Mouse (Mus musculus) adrenal gland, adult 10 weeks (tissue): ENCODE data around the gene Rnaseh2c. TPM values are rescaled to one million over a fixed set of nuclear protein-coding genes. Genes with fewer than 3 reads are reported as not detected.

Source experiments
- polyA plus RNA-seq: library from polyadenylated mRNA; stranded (reverse); fragments of 350-450 nt; fragmentation: Illumina TruSeq; extraction: RNeasy Lipid Tissue Mini Kit (QIAGEN cat#74804); gene quantifications from one replicate; pipeline ENCODE4 v1.2.3, GENCODE M21; 2014; ENCODE audit warnings: low read depth, low replicate concordance

Gene Rnaseh2c
- polyA plus RNA-seq, result 1.9 TPM

DNA sequence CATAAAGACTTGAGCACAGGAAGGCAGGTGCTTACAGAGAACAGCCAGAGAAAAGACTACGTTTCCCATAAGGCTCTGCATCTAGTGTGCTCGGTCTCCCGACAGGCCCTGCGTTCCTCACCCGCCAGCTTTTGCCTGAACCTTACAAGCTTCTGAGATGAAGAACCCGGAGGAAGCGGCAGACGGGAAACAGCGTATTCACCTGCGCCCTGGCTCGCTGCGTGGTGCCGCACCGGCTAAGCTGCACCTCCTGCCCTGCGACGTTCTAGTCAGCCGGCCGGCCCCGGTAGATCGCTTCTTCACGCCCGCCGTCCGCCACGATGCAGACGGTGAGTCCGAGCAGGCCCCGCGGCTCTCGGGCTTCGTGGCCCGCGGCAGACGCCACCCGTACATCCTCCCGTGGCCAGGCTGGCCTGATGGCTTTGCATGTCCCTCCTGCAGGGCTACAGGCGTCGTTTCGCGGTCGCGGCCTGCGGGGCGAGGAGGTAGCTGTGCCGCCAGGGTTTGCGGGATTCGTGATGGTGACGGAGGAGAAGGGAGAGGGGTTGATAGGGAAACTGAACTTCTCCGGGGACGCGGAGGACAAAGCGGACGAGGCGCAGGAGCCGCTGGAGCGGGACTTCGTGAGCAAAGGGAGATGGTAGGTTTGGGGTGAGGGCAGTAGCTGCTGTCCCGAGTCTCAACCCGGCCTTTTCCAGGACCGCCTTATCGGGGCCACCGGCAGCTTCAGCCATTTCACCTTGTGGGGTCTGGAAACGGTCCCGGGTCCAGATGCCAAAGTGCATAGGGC, at the start of gene Rnaseh2c:
TSS of gene Rnaseh2c (plus strand) at position 122 of the 790 bp plus-strand sequence.

DNA sequence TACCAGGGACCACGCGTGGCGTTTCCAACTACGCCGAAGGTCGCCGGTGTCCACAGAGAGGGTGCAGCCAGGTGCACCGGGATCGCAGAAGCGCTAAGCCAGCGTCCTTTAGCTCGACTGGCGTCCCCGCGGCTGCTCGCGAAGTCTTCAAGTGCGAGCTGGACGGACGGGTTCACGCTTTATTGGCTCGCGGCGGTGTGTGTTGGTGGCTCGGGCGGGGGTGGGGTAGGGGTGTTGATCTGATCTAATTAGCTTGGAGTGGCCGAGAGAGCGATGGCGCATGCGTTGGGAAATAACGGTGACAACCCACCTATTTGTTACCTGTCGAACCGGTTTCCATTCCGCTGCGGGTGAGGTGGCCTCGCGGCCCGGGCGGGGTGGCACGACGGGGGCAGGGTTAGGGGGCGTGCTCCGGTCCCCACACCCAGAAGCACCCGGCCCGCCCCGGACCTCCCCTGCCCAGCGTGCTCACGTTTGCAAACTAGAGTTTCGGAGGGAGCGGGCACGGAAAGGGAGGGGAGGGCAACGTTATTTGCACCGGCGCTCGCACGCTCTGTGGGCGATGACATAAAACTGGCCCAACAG, 41.1 kb upstream of the Rnaseh2c start, which contains the start of gene Ovol1:
TSS of gene Ovol1 (minus strand) at position 190 of the 585 bp plus-strand sequence.

DNA sequence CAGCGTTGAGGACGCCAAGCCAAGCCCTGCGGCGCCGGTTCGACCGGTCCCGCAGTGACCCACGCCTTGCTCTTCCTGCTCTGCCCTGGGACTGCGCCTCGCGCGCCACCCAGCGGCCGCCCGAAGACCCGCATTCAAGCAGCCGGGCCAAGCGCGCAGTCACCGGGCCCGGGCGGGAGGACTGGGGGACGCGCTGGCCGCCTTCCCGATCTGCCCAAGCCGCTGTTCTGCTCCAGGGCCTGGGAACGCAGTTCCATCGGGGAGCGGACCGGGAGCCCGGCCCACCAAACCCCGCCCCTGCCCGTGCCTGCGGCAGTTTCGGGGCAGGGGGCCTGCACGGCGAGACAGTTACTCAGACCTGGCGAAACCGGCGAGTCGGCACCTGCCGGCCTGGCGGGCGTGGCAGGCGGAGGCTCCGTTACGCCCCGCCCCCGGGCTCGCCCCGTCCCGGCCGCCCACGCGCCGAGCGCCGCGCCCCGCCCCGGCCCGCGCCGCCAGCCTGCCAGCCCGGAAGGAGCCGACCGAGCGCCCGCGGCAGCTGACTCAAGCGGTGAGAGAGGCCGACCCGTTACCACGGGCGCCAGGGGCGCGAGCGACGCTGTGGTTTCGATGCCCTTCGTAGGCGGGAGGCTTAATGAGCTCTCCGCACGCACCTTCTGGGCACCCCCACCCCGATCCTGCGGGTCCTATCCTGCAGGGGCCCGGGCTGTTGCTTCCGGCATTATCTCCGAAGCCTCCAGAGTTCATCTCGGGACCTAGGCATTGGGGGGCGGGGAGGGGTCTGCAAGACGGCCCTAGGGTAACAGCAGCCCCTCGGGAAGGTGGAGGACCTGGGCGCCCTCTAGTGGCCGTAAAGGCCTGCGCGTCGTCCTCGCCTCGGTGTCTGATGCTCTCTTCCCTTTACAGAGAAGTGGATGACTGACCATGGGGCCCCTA, 33.9 kb upstream of the Rnaseh2c start, which contains the start of gene Ap5b1:
TSS of gene Ap5b1 (plus strand) at position 492 of the 936 bp plus-strand sequence.

DNA sequence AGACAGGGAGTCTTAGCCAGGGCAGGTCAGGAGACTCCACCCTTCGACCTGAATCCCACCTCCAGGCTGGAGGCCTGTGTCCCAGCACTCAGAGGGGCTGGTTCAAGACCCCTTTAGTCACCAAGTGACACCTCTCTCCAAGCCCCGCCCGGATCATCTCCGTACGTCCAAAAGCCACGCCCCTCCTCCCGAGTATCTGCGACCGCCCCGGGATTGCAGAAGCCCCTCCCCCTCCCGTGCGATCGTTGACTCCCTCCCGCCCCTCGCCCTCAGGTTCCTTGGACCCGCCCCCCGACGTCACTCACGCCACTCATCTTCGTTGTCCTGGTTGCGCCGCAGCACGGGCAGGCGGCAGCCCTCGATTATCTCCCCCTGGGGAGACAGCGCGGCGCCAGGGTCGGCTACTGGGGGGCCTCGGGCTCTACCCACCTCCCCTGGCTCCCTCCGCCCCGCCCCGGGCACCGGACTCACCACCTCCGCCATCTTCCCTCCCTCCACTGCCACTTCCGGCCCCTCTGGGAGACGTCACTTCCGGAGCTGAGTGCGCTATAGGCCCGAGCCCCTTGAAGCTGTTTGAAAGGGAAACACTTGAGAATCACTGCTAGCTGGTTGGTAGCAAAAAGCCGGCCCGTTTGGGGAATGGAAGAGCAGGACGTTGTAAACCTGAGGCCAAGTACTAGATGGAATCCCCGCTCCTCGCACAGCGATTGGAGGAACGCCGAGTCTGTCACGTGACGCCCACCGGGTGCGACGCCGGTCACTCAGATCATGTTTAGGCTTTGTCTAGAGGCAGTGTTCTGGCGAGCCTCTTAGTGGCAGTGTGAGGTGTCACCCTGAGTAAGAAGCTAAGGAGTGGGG, 8.1 kb downstream of the Rnaseh2c start, which contains the start of gene Kat5:
TSS of gene Kat5 (minus strand) at position 691 of the 858 bp plus-strand sequence.

DNA sequence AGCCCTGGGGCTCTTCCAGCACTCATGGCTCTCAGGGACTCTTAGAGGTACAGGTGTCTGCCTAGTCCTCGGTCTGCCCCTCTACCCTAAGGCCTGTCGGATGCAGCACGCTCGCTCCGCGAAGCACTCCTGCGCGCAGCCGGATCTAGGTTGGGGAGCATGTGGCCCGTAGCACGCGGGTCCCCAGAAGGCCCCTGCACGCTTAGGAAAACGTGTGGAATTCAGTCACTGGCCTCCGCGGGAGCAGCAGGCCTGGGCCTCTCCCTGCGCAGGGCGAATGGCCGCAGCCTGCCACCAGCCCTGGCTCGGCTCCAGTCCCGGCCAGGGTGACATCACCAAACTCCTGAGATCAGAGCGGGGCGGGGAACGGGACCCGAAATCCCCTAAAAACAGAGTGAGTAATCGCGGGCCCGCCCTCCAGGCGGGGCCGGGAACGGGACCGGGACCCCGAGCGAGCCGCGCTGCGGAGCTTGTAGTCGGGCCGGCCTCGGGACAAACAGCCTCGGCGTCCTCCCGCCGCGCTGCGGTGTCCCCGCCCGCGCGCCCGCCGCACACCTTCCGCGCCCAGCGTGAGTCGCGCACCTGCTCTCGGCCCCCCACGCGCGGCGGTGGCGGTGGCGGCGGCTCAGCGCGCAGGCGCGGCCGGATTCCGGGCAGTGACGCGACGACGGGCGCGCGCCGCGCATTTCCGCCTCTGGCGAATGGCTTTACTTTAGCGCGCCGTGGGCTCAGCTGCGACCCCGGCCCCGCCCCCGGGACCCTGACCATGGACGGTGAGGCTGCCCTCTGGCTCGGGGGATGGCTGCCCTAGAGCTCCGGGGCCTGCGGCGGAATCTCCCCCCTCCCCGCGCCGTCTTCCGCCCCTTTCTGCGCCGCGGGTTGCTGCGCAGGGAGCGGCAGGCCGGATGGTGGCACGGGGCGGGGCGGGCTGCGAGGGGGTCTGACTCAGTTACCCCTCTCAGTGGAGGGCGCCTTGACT, 35.7 kb downstream of the Rnaseh2c start, which contains the start of gene Rela:
TSS of gene Rela (plus strand) at position 415 of the 979 bp plus-strand sequence.

Other genes with a start within 250 kb of the Rnaseh2c start
- 13.9 TPM for gene Eif1ad, start 235.1 kb upstream of the Rnaseh2c start, polyA plus RNA-seq
- 11.3 TPM for gene Banf1, start 234.7 kb upstream of the Rnaseh2c start, polyA plus RNA-seq
- 1.6 TPM for gene Sart1, start 213.2 kb upstream of the Rnaseh2c start, polyA plus RNA-seq
- not detected for gene Tsga10ip, start 199.3 kb upstream of the Rnaseh2c start, polyA plus RNA-seq
- gene Drap1, start 176.9 kb upstream of the Rnaseh2c start, polyA plus RNA-seq, result 8.5 TPM
- 0.76 TPM for gene AI837181, start 176.7 kb upstream of the Rnaseh2c start, polyA plus RNA-seq
- gene Fosl1, start 154.3 kb upstream of the Rnaseh2c start, polyA plus RNA-seq, result not detected
- gene Ccdc85b, start 144.0 kb upstream of the Rnaseh2c start, polyA plus RNA-seq, result 1.0 TPM
- gene Fibp, start 141.3 kb upstream of the Rnaseh2c start, polyA plus RNA-seq, result 6.2 TPM
- not detected for gene Ctsw, start 133.4 kb upstream of the Rnaseh2c start, polyA plus RNA-seq
- gene Efemp2, start 127.9 kb upstream of the Rnaseh2c start, polyA plus RNA-seq, result 1.3 TPM
- gene Mus81, start 113.5 kb upstream of the Rnaseh2c start, polyA plus RNA-seq, result 2.1 TPM
- gene Cfl1, start 111.4 kb upstream of the Rnaseh2c start, polyA plus RNA-seq, result 227 TPM
- not detected for gene 1700020D05Rik, start 98.1 kb upstream of the Rnaseh2c start, polyA plus RNA-seq
- 0.58 TPM for gene Snx32, start 91.3 kb upstream of the Rnaseh2c start, polyA plus RNA-seq
- gene Ovol1, start 41.2 kb upstream of the Rnaseh2c start, polyA plus RNA-seq, result not detected
- gene Ap5b1, start 33.8 kb upstream of the Rnaseh2c start, polyA plus RNA-seq, result not detected
- gene Kat5, start 8.4 kb downstream of the Rnaseh2c start, polyA plus RNA-seq, result 29.7 TPM
- gene Rela, start 35.6 kb downstream of the Rnaseh2c start, polyA plus RNA-seq, result 2.9 TPM
- gene Sipa1, start 61.8 kb downstream of the Rnaseh2c start, polyA plus RNA-seq, result 1.3 TPM
- 2.2 TPM for gene Map3k11, start 86.9 kb downstream of the Rnaseh2c start, polyA plus RNA-seq
- gene Pcnx3, start 87.0 kb downstream of the Rnaseh2c start, polyA plus RNA-seq, result 0.70 TPM
- not detected for gene Kcnk7, start 102.5 kb downstream of the Rnaseh2c start, polyA plus RNA-seq
- 3.7 TPM for gene Ehbp1l1, start 124.4 kb downstream of the Rnaseh2c start, polyA plus RNA-seq
- not detected for gene Fam89b, start 127.8 kb downstream of the Rnaseh2c start, polyA plus RNA-seq
- gene Ltbp3, start 139.0 kb downstream of the Rnaseh2c start, polyA plus RNA-seq, result 17.7 TPM
- gene Scyl1, start 169.5 kb downstream of the Rnaseh2c start, polyA plus RNA-seq, result 1.6 TPM